Mouse (Mus musculus): ENCODE results near the gene Slx. TPM values are rescaled to one million over a fixed set of nuclear protein-coding genes. Genes with fewer than 3 reads are reported as not detected.

Slx gene
- total RNA-seq (2023): not detected

DNA sequence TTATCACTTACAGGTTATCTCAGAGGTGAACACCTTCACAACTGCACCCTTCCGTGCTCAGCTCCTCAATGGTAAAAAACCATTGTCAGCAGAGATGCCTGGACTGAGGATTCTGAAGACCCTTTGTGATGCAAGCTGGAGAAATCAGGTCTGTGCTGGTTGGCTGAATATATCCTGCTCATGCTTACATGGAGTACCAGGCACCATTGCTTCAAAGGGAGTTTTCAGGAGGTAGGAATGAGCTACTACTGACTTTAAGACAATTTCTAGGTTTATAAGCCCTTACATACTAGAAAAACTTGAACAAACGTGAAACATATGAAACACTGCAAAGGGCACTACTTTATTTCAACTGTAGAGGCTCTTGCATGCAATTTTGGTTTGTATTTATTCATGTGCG lies at the start of gene Slx:
Gene Slx, minus strand, starts transcription at position 101 of the 400 bp plus-strand sequence.

Other genes starting within 250 kb of the Slx start
- not detected for gene Gm2030, start 235.5 kb downstream of the Slx start, total RNA-seq (2023)
- gene Gm14525, start 157.1 kb upstream of the Slx start, total RNA-seq (2023): not detected